In the genomic region with DNA sequence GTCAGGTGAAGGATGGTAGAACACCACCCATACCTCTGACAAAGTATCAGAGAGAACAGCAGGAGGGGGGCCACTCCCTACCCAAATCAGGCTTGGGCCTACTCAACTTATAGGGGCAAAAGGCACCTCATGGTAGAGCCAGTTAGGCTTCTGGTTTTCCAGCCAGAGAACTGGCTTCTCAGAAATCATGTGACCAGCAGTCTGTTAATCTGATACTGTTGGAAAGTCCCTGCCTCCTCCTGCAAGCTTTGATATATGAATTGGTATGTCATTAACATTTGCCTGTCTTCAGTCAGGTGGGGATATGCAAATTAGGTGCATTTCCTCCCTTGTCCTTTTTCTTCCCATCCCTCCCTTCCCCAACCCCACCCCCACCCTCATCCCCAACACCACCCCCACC, we compare ENCODE assay signal across 25 mouse cellular contexts.
DNase-seq lines count a peak whose midpoint lies in the region; ATAC-seq lines count a peak whose summit lies in the region.
"Had no signal": no experiment of that assay in that cellular context is flagged by ENCODE, and none has a peak within 500 bp of the region (broad histone marks: within the 10 kb centered on the region; RNA-seq: fewer than 3 reads in every experiment).

No protein-coding gene starts in this region.

- H3K27me3 ChIP-seq in intestine, embryonic 15.5 days (replicated peaks), result no peaks in the 10 kb centered on the region
- H3K27me3 ChIP-seq: CH12.LX; embryonic facial prominence, embryonic 12.5 days; embryonic facial prominence, embryonic 15.5 days; hindbrain, embryonic 13.5 days had no signal

- no peaks in the 10 kb centered on the region for H3K9me3 ChIP-seq in intestine, embryonic 15.5 days
- H3K9me3 ChIP-seq: embryonic facial prominence, embryonic 12.5 days; embryonic facial prominence, embryonic 15.5 days; hindbrain, embryonic 10.5 days; hindbrain, embryonic 13.5 days had no signal

- H3K4me1 ChIP-seq in intestine, embryonic 15.5 days (replicated peaks), result no peaks in the 10 kb centered on the region
- H3K4me1 ChIP-seq: embryonic facial prominence, embryonic 12.5 days; embryonic facial prominence, embryonic 15.5 days; hindbrain, embryonic 10.5 days; hindbrain, embryonic 13.5 days had no signal

- H3K36me3 ChIP-seq in intestine, embryonic 15.5 days, result no peaks in the 10 kb centered on the region
- H3K36me3 ChIP-seq: embryonic facial prominence, embryonic 12.5 days; embryonic facial prominence, embryonic 15.5 days; hindbrain, embryonic 10.5 days; hindbrain, embryonic 13.5 days had no signal

- no peak overlapping the region for H3K27ac ChIP-seq in intestine, embryonic 15.5 days
- H3K27ac ChIP-seq: embryonic facial prominence, embryonic 12.5 days; embryonic facial prominence, embryonic 15.5 days; hindbrain, embryonic 10.5 days; hindbrain, embryonic 13.5 days had no signal

- no peak overlapping the region for H3K9ac ChIP-seq in intestine, embryonic 15.5 days
- H3K9ac ChIP-seq: embryonic facial prominence, embryonic 12.5 days; embryonic facial prominence, embryonic 15.5 days; hindbrain, embryonic 13.5 days had no signal

- no peak overlapping the region for H3K4me3 ChIP-seq in intestine, embryonic 15.5 days (replicated peaks)
- H3K4me3 ChIP-seq: embryonic facial prominence, embryonic 12.5 days; embryonic facial prominence, embryonic 15.5 days; hindbrain, embryonic 10.5 days; hindbrain, embryonic 13.5 days had no signal

- H3K4me2 ChIP-seq in intestine, embryonic 15.5 days (replicated peaks), result no peak overlapping the region
- H3K4me2 ChIP-seq: embryonic facial prominence, embryonic 12.5 days; embryonic facial prominence, embryonic 15.5 days; heart, embryonic 11.5 days; hindbrain, embryonic 13.5 days had no signal

- peak; percentile 86 for ATAC-seq in CD4-positive, CD25-positive, alpha-beta regulatory T cell, adult 4 months
- no peak for ATAC-seq in intestine, embryonic 15.5 days
- ATAC-seq: forebrain, embryonic 14.5 days; hindbrain, embryonic 16.5 days had no signal

- peak; percentile 77 for DNase-seq in CD4-positive helper T cell, adult 2 months (ENCODE audit: low read depth, low spot score)
- peak; percentile 26 for DNase-seq in T-cell, adult 2 months (ENCODE audit: low spot score)
- peak; percentile 77 for DNase-seq in induced T-regulatory cell, adult 2 months (ENCODE audit: low read depth)
- no peak for DNase-seq in Muller cell, postnatal 12 days (ENCODE audit: inconsistent ontology term)
- no peak for DNase-seq in left cerebral cortex, adult 9 months (ENCODE audit: low spot score in 2 of 2)
- no peak for DNase-seq in cerebellum, postnatal 36 days
- DNase-seq: adrenal gland, postnatal 10 days; adrenal gland, postnatal 36 days; B cell, adult 2 months; cerebellum, adult 18-20 months; cerebellum, adult 9-10 months; cerebellum, postnatal 14 days; gastrocnemius, postnatal 36 days; kidney, adult 11 months; kidney, adult 8-10 months had no signal

Comparison
In these comparisons a context has a peak if more than half of its experiments do, and no peak if none do; other contexts are left out.
1. DNase-seq: peak in CD4-positive helper T cell, adult 2 months (single experiment), T-cell, adult 2 months (single experiment) and induced T-regulatory cell, adult 2 months (single experiment); none in Muller cell, postnatal 12 days (single experiment), left cerebral cortex, adult 9 months (0 of 2) and cerebellum, postnatal 36 days (0 of 2).